Mouse (Mus musculus) erythroblast, embryonic 14.5 days (primary cell): ENCODE results near the gene Atox1.
"Not testable (repeated sequence)": the region's sequence is repeated elsewhere in the genome, so short reads cannot be mapped to it uniquely, and the experiment has no call there.

ENCODE experiments used
- GATA1 ChIP-seq: IDR thresholded peaks from 2 replicates; pipeline ENCODE4 v1.6.1; 2012; ENCODE audit warnings: low read length, inconsistent platforms, mixed read lengths
- TAL1 ChIP-seq: IDR thresholded peaks from 3 replicates; pipeline ENCODE4 v1.6.1; 2012; ENCODE audit warnings: low read length, inconsistent platforms, mixed read lengths

DNA sequence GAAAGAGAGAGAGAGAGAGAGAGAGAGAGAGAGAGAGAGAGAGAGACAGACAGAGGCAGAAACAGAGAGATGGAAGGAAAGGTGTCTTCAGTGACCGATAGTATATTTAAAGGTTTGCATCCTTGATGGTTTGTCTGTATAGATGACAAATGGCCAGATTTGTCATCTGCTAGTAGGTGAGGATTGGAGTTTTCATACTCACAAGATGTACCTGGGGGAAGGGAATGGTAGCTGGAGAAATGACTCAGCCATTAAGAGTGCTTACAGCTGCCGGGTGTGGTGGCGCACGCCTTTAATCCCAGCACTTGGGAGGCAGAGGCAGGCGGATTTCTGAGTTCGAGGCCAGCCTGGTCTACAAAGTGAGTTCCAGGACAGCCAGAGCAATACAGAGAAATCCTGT lies 45.3 kb downstream of the Atox1 start:
- TF ChIP-seq GATA1, TAL1: not testable (repeated sequence)
